Mouse (Mus musculus) limb, embryonic 13.5 days (tissue): ENCODE measurements at regions not wholly inside any gene's neighbourhood (a gene's known extent, or its start where the extent isn't known, plus 50 kb on each side); places are given as distances from the start of the nearest gene placed in this dataset.
"Not testable (repeated sequence)": the region's sequence is repeated elsewhere in the genome, so short reads cannot be mapped to it uniquely, and the experiment has no call there.

Experiments
- ATAC-seq: fragments of 200-750 bp; cut with Nextera tagmentation; 2 replicates; pipeline ENCODE4 v1.8.0; 2017; ENCODE audit warnings: low read depth, moderate number of reproducible peaks, moderate TSS enrichment; ENCODE audit not compliant: low FRiP score
- H3K27ac ChIP-seq: fragments of 300-500 bp; sonication (generic); 2 replicates; pipeline ENCODE4 v1.5.1; 2015; ENCODE audit warnings: inconsistent platforms, mild to moderate bottlenecking, moderate library complexity
- H3K27me3 ChIP-seq: fragments of 300-500 bp; sonication (generic); 2 replicates; pipeline ENCODE4 v1.6.1; 2015; ENCODE audit warnings: mild to moderate bottlenecking, inconsistent platforms
- H3K36me3 ChIP-seq: fragments of 300-500 bp; sonication (generic); 2 replicates; pipeline ENCODE4 v1.6.1; 2015; ENCODE audit warnings: inconsistent platforms, mild to moderate bottlenecking, moderate library complexity
- H3K4me1 ChIP-seq: fragments of 300-500 bp; sonication (generic); 2 replicates; pipeline ENCODE4 v1.6.1; 2015; ENCODE audit warnings: inconsistent platforms
- H3K4me2 ChIP-seq: fragments of 300-500 bp; sonication (generic); replicated peaks from 2 replicates; pipeline ENCODE4 v1.6.1; 2015; ENCODE audit warnings: inconsistent platforms, mild to moderate bottlenecking, moderate library complexity
- H3K4me3 ChIP-seq: fragments of 300-500 bp; sonication (generic); 2 replicates; pipeline ENCODE4 v1.5.1; 2015; ENCODE audit warnings: moderate library complexity, mild to moderate bottlenecking, inconsistent platforms
- H3K9ac ChIP-seq: fragments of 300-500 bp; sonication (generic); 2 replicates; pipeline ENCODE4 v1.6.1; 2015; ENCODE audit warnings: mild to moderate bottlenecking, inconsistent platforms
- H3K9me3 ChIP-seq: fragments of 300-500 bp; sonication (generic); 2 replicates; pipeline ENCODE4 v1.6.1; 2016; ENCODE audit warnings: inconsistent platforms
- WGBS: fragments of 180-500 bp; shearing (Covaris S2); methylation state at CpG from one replicate; pipeline ENCODE4 v1.1.7; 2015; 5-methylcytosine and 5-hydroxymethylcytosine counted together

GRCm38 (mm10) chr17:83052613-83053140, 162.4 kb upstream of the Pkdcc start:
- H3K4me2 ChIP-seq = no peak overlapping the region
- no peaks in the 10 kb centered on the region; the same call in 1 of the 2 replicates for H3K36me3 ChIP-seq
- no peaks in the 10 kb centered on the region for H3K9me3 ChIP-seq
- no peak overlapping the region for H3K27ac ChIP-seq
- no peak overlapping the region for H3K9ac ChIP-seq
- no peak for ATAC-seq
- H3K27me3 ChIP-seq = peaks cover 75% of the 10 kb centered on the region
- peaks cover 5% of the 10 kb centered on the region; the same call in 1 of the 2 replicates for H3K4me1 ChIP-seq
- WGBS = 77% methylated on average over 6 of the region's 6 CpGs
- H3K4me3 ChIP-seq = no peak overlapping the region

DNA sequence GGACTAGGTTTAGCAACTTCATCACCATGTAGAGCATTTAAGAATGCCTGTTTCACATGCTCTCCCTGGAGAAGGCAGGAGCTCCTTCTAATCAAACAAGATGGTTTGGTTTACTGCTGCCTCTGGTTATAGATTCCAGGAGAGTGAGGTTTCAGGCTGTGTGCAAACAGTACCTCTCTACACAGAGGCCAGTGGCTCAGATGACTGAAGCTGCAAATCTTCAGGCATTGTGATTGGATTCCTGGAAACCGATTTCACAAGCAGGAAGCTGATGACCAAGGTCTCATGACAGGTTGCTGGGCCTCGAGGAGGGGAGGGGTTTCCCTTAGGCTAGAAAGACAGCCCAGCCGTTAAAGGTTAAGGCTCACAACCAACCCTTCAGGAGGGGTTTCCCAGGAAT, 157.3 kb upstream of the Pkdcc start:
- Histone ChIP-seq H3K27ac (no peak overlapping the region), H3K4me3 (no peak overlapping the region), H3K4me1 (no peaks in the 10 kb centered on the region), H3K27me3 (peaks cover 62% of the 10 kb centered on the region), H3K36me3 (no peaks in the 10 kb centered on the region; the same call in 1 of the 2 replicates), H3K9me3 (no peaks in the 10 kb centered on the region), H3K4me2 (no peak overlapping the region), H3K9ac (no peak overlapping the region)
- ATAC-seq = no peak
- WGBS = 29% methylated on average over 3 of the region's 3 CpGs

- peaks cover 62% of the 10 kb centered on the region for H3K27me3 ChIP-seq
- 41% methylated on average over 6 of the region's 6 CpGs for WGBS
- H3K27ac ChIP-seq = no peak overlapping the region
- H3K36me3 ChIP-seq = no peaks in the 10 kb centered on the region
- no peaks in the 10 kb centered on the region for H3K9me3 ChIP-seq
- H3K4me3 ChIP-seq = no peak overlapping the region
- H3K4me2 ChIP-seq = no peak overlapping the region
- no peak overlapping the region for H3K9ac ChIP-seq
- no peak for ATAC-seq
- peaks cover 5% of the 10 kb centered on the region; the same call in 1 of the 2 replicates for H3K4me1 ChIP-seq
Measured at GRCm38 (mm10) chr17:83061843-83062242, 153.2 kb upstream of the Pkdcc start.

- no peak overlapping the region for H3K9ac ChIP-seq
- no peak overlapping the region for H3K4me3 ChIP-seq
- ATAC-seq = no peak
- H3K9me3 ChIP-seq = no peaks in the 10 kb centered on the region
- H3K4me1 ChIP-seq = peaks cover 5% of the 10 kb centered on the region; the same call in 1 of the 2 replicates
- 40% methylated on average over 4 of the region's 4 CpGs for WGBS
- no peaks in the 10 kb centered on the region for H3K36me3 ChIP-seq
- H3K27me3 ChIP-seq = peaks cover 62% of the 10 kb centered on the region
- H3K27ac ChIP-seq = no peak overlapping the region
- H3K4me2 ChIP-seq = no peak overlapping the region
Measured at GRCm38 (mm10) chr17:83063848-83064247, 151.2 kb upstream of the Pkdcc start.

- not testable (repeated sequence) for H3K4me3 ChIP-seq, H3K9me3 ChIP-seq, H3K4me1 ChIP-seq, H3K9ac ChIP-seq, H3K4me2 ChIP-seq, H3K27ac ChIP-seq, ATAC-seq, H3K36me3 ChIP-seq
- 19% methylated on average over 10 of the region's 12 CpGs for WGBS
- peaks cover 63% of the 10 kb centered on the region for H3K27me3 ChIP-seq
Measured at GRCm38 (mm10) chr17:83064376-83064775, 150.7 kb upstream of the Pkdcc start.

GRCm38 (mm10) chr17:83069246-83069645, 145.8 kb upstream of the Pkdcc start:
- Histone ChIP-seq H3K36me3 (no peaks in the 10 kb centered on the region), H3K27me3 (peaks cover 74% of the 10 kb centered on the region), H3K9me3 (no peaks in the 10 kb centered on the region), H3K4me3 (no peak overlapping the region), H3K27ac (no peak overlapping the region), H3K4me2 (no peak overlapping the region), H3K9ac (no peak overlapping the region), H3K4me1 (peaks cover 10% of the 10 kb centered on the region)
- no peak for ATAC-seq
- 64% methylated on average over 4 of the region's 4 CpGs for WGBS

DNA sequence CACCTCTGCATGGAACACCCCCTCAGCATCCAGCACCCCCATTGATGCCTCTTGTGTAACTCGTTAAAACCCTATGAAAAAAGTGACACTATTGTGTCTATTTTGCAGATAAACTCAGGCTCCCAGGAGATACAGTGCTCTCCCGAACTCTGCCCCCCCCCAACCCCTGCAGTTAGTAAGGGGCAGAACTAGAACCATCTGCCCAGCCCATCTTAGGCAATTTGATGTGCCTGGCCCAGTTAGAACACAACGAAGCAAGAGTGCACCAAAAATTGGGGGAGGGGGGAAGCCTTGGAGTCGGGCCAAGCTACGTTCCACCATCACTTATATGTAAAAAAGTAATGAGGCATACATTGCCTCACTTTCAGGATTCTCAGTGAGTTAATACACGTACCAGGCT, 143.3 kb upstream of the Pkdcc start:
- H3K9me3 ChIP-seq = no peaks in the 10 kb centered on the region
- peaks cover 5% of the 10 kb centered on the region for H3K4me1 ChIP-seq
- H3K27ac ChIP-seq = no peak overlapping the region
- no peak overlapping the region for H3K4me3 ChIP-seq
- ATAC-seq = 0 out of 2 replicates have a peak, but pooled peaks have one; percentile 34
- no peak overlapping the region for H3K9ac ChIP-seq
- no peaks in the 10 kb centered on the region for H3K36me3 ChIP-seq
- H3K27me3 ChIP-seq = peaks cover 56% of the 10 kb centered on the region
- H3K4me2 ChIP-seq = no peak overlapping the region
- WGBS = 54% methylated on average over 6 of the region's 6 CpGs

DNA sequence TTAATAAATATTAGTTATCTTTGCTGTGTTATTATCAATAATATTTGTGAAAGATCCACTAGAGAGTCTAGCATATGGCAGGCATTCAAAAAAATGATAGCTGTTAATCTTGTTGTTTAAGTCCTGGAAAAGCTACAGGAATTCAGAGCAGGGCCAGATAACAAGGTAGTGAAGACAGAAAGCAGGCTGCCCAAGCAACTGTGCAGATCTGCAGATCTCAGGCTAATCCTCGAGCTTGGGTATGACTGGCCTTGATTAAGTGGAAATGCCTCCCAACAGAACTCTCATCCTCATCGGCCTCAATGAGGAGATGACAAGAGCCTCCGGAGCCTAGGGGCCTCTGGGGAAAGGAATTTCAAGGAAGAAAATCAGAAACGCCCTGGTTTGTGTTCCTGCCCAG, 142.9 kb upstream of the Pkdcc start:
- WGBS = 50% methylated on average over 4 of the region's 4 CpGs
- H3K9me3 ChIP-seq = no peaks in the 10 kb centered on the region
- no peak overlapping the region for H3K4me3 ChIP-seq
- H3K4me2 ChIP-seq = no peak overlapping the region
- H3K27me3 ChIP-seq = peaks cover 57% of the 10 kb centered on the region
- H3K27ac ChIP-seq = no peak overlapping the region
- H3K9ac ChIP-seq = no peak overlapping the region
- peak; percentile 41; the same call in 1 of the 2 replicates for ATAC-seq
- H3K36me3 ChIP-seq = no peaks in the 10 kb centered on the region
- H3K4me1 ChIP-seq = peaks cover 5% of the 10 kb centered on the region

DNA sequence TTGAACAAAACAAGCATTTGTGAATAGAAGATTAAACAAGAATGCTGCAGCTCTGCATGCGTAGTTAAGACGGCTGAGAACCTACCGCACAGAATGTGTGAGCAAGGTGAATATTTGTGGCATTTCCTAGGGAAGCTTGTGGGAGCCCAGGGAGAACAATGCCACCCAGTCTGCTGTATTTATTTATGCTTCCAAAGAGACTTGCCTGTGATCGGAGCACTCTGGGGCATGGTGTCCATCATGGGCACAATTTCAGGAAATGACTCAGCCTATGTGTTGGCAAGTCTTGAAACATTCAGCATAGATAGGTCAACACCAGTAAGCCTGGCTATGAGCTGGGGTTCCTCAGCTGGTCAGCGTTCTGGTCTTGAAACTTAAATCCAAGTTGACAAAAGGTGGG, 140.2 kb upstream of the Pkdcc start:
- H3K9ac ChIP-seq = no peak overlapping the region
- no peak overlapping the region for H3K4me3 ChIP-seq
- H3K36me3 ChIP-seq = no peaks in the 10 kb centered on the region
- 72% methylated on average over 5 of the region's 5 CpGs for WGBS
- peaks cover 56% of the 10 kb centered on the region for H3K27me3 ChIP-seq
- H3K4me2 ChIP-seq = no peak overlapping the region
- no peak overlapping the region for H3K27ac ChIP-seq
- ATAC-seq = no peak
- no peaks in the 10 kb centered on the region; the same call in 1 of the 2 replicates for H3K9me3 ChIP-seq
- peaks cover 22% of the 10 kb centered on the region for H3K4me1 ChIP-seq

- Histone ChIP-seq H3K27ac (no peak overlapping the region), H3K4me2 (peak overlapping the region; percentile 32; the same call in 1 of the 2 replicates), H3K36me3 (no peaks in the 10 kb centered on the region), H3K9me3 (no peaks in the 10 kb centered on the region; the same call in 1 of the 2 replicates), H3K27me3 (peaks cover 52% of the 10 kb centered on the region), H3K4me1 (peaks cover 32% of the 10 kb centered on the region), H3K9ac (no peak overlapping the region), H3K4me3 (no peak overlapping the region)
- ATAC-seq = no peak
- WGBS = 40% methylated on average over 17 of the region's 17 CpGs
Measured at GRCm38 (mm10) chr17:83077737-83078600, 137.1 kb upstream of the Pkdcc start.

- no peak for ATAC-seq
- no peak overlapping the region for H3K27ac ChIP-seq
Measured at GRCm38 (mm10) chr17:83078601-83079360, 136.3 kb upstream of the Pkdcc start.

GRCm38 (mm10) chr17:83079361-83079685, 135.8 kb upstream of the Pkdcc start:
- Histone ChIP-seq H3K36me3 (no peaks in the 10 kb centered on the region), H3K4me1 (peaks cover 45% of the 10 kb centered on the region), H3K27me3 (peaks cover 44% of the 10 kb centered on the region), H3K27ac (no peak overlapping the region), H3K9me3 (no peaks in the 10 kb centered on the region; the same call in 1 of the 2 replicates), H3K4me2 (no peak overlapping the region), H3K9ac (no peak overlapping the region), H3K4me3 (no peak overlapping the region)
- ATAC-seq = no peak
- WGBS = 68% methylated on average over 7 of the region's 7 CpGs

More at GRCm38 (mm10) chr17:83078601-83079360, 136.3 kb upstream of the Pkdcc start:
- H3K9ac ChIP-seq = no peak overlapping the region
- H3K9me3 ChIP-seq = no peaks in the 10 kb centered on the region; the same call in 1 of the 2 replicates
- no peak overlapping the region for H3K4me3 ChIP-seq
- H3K36me3 ChIP-seq = no peaks in the 10 kb centered on the region
- H3K27me3 ChIP-seq = peaks cover 45% of the 10 kb centered on the region
- H3K4me1 ChIP-seq = peaks cover 40% of the 10 kb centered on the region
- peak overlapping the region; percentile 32; the same call in 1 of the 2 replicates for H3K4me2 ChIP-seq
- 18% methylated on average over 19 of the region's 19 CpGs for WGBS
